Mouse (Mus musculus): ENCODE results near the gene Syt13. TPM values are rescaled to one million over a fixed set of nuclear protein-coding genes. Genes with fewer than 3 reads are reported as not detected.

Gene Syt13
- polyA plus RNA-seq, 1 experiment from 2014 or later, result 31.9 TPM

DNA sequence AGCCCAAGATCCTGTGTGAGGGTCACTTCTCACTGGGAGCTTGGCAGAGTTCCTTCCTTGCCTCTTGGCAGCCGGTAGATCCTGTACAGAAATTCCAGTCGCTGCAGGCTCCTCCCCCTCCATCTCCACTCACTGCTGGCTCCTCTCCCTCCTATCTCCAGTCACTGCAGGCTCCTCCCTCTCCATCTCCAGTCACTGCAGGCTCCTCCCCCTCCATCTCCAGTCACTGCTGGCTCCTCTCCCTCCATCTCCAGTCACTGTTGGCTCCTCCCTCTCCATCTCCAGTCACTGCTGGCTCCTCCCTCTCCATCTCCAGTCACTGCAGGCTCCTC is 31.0 kb upstream of the Syt13 start:
- Histone ChIP-seq H3K27ac (ENCODE audit: low read depth, low read length) (no peak overlapping the region), H3K4me2 (ENCODE audit: low read depth, low read length) (no peak overlapping the region), H3K9ac (replicated peaks; ENCODE audit: low read depth, low read length) (no peak overlapping the region), H3K9me3 (ENCODE audit: control insufficient read depth, low read length) (no peaks in the 10 kb centered on the region), H3K4me1 (ENCODE audit: control insufficient read depth, insufficient read depth, low read length) (no peaks in the 10 kb centered on the region; the same call in 1 of the 2 replicates), H3K27me3 (ENCODE audit: control insufficient read depth, insufficient read depth, low read length) (no peaks in the 10 kb centered on the region), H3K36me3 (ENCODE audit: control insufficient read depth, insufficient read depth, low read length) (no peaks in the 10 kb centered on the region), H3K4me3 (ENCODE audit: low read depth, low read length) (no peak overlapping the region)
- WGBS, result 0% methylated on average over 2 of the region's 2 CpGs
- 0 out of 2 replicates have a peak, but pooled peaks have one; percentile 29 for ATAC-seq (ENCODE audit: low read depth)

DNA sequence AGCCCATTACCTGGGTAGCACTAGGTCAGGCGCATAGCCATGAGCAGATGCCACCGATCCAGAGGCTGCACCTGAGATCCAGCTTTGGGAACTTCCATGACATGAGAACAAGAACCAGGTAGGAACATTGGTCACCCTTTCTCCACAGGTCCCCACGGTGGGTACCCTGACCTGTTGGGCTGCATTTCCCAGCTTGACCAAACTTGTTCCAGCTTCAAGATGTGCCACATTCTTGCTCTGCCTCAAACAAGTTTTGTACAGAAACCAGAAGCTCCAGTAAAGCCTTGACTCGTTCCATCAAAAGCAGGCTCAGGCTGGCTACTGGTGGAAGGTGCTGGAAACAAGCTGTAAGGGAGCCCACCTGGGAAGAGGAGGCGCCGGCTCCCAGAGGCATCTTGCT is 29.9 kb upstream of the Syt13 start:
- no peak overlapping the region for H3K4me3 ChIP-seq (ENCODE audit: low read depth, low read length)
- no peak overlapping the region for H3K9ac ChIP-seq (replicated peaks; ENCODE audit: low read depth, low read length)
- no peak overlapping the region for H3K27ac ChIP-seq (ENCODE audit: low read depth, low read length)
- ATAC-seq (ENCODE audit: low read depth), result no peak
- no peak overlapping the region for H3K4me2 ChIP-seq (ENCODE audit: low read depth, low read length)
- no peaks in the 10 kb centered on the region for H3K9me3 ChIP-seq (ENCODE audit: control insufficient read depth, low read length)
- H3K36me3 ChIP-seq (ENCODE audit: control insufficient read depth, insufficient read depth, low read length), result no peaks in the 10 kb centered on the region
- no peaks in the 10 kb centered on the region; the same call in 1 of the 2 replicates for H3K4me1 ChIP-seq (ENCODE audit: control insufficient read depth, insufficient read depth, low read length)
- 88% methylated on average over 6 of the region's 6 CpGs for WGBS
- H3K27me3 ChIP-seq (ENCODE audit: control insufficient read depth, insufficient read depth, low read length), result no peaks in the 10 kb centered on the region

DNA sequence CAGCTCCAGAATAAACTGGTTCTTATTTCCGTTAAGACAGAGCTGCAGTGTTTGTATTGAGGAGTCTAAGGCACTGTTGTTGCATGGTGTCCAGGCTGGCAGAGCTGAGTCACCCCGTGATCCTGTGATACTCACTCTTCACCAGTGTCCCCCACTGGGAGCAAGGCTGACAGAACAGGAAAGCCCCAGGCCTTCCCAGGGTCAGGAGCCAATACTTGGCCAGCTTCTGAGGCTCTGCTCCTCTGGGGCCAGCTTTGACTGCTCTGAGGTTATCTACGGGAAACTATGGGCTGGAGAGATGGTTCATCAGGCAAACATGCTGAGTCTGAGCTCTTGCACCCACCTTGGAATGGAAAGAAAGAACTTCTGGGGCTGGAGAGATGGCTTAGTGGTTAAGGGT is 28.0 kb upstream of the Syt13 start:
- H3K9ac ChIP-seq (replicated peaks; ENCODE audit: low read depth, low read length), result no peak overlapping the region
- H3K4me3 ChIP-seq (ENCODE audit: low read depth, low read length), result no peak overlapping the region
- WGBS, result 79% methylated on average over 3 of the region's 3 CpGs
- H3K36me3 ChIP-seq (ENCODE audit: control insufficient read depth, insufficient read depth, low read length), result no peaks in the 10 kb centered on the region
- H3K4me1 ChIP-seq (ENCODE audit: control insufficient read depth, insufficient read depth, low read length), result no peaks in the 10 kb centered on the region; the same call in 1 of the 2 replicates
- H3K9me3 ChIP-seq (ENCODE audit: control insufficient read depth, low read length), result no peaks in the 10 kb centered on the region
- H3K27me3 ChIP-seq (ENCODE audit: control insufficient read depth, insufficient read depth, low read length), result no peaks in the 10 kb centered on the region
- ATAC-seq (ENCODE audit: low read depth), result no peak
- H3K27ac ChIP-seq (ENCODE audit: low read depth, low read length), result no peak overlapping the region
- no peak overlapping the region for H3K4me2 ChIP-seq (ENCODE audit: low read depth, low read length)

DNA sequence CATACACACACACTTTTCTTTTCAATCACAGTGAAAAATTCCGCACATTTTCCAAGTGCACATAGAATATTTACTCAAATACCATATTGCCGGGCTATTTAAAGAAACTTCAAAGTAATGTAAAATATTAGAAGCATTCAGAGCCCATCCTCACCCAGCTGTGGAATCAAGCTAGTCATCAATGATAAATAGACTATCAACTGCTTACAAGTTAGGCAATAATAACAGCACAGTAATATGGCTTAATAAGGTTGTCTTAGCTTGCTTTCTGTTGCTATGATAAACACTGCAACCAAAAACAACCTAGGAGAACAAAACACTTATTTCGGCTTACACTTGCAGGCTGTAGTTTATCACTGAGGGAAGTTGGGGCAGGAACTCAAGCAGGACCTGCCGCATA is 22.4 kb upstream of the Syt13 start:
- H3K4me3 ChIP-seq (ENCODE audit: low read depth, low read length), result no peak overlapping the region
- no peak for ATAC-seq (ENCODE audit: low read depth)
- no peak overlapping the region for H3K4me2 ChIP-seq (ENCODE audit: low read depth, low read length)
- WGBS, result 95% methylated on average over 4 of the region's 4 CpGs
- no peaks in the 10 kb centered on the region for H3K27me3 ChIP-seq (ENCODE audit: control insufficient read depth, insufficient read depth, low read length)
- H3K27ac ChIP-seq (ENCODE audit: low read depth, low read length), result no peak overlapping the region
- no peaks in the 10 kb centered on the region for H3K36me3 ChIP-seq (ENCODE audit: control insufficient read depth, insufficient read depth, low read length)
- H3K9ac ChIP-seq (replicated peaks; ENCODE audit: low read depth, low read length), result no peak overlapping the region
- no peaks in the 10 kb centered on the region for H3K4me1 ChIP-seq (ENCODE audit: control insufficient read depth, insufficient read depth, low read length)
- H3K9me3 ChIP-seq (ENCODE audit: control insufficient read depth, low read length), result no peaks in the 10 kb centered on the region

DNA sequence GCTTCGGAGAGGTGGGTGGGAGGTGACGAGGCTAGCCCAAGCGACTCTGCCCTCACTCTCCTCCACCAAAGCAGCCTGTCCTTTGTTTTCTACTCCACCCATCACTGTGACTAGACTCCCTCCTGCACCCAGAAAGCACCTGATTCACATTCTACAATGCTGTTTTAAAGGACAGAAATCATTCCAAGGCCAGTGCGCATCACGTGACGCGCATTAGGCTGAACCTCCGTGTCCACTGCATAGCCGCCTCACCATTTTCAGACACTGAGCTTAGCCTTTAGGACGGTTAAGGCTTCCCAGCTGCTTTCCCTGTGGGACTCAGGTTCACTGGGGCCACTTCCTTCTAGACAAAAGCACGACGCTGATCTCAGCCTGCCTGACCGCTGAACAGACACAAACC is 11.2 kb upstream of the Syt13 start:
- ATAC-seq (ENCODE audit: low read depth), result no peak
- Histone ChIP-seq H3K27ac (ENCODE audit: low read depth, low read length) (no peak overlapping the region), H3K9ac (replicated peaks; ENCODE audit: low read depth, low read length) (no peak overlapping the region), H3K4me3 (ENCODE audit: low read depth, low read length) (no peak overlapping the region), H3K4me1 (ENCODE audit: control insufficient read depth, insufficient read depth, low read length) (peaks cover 3% of the 10 kb centered on the region; the same call in 1 of the 2 replicates), H3K27me3 (ENCODE audit: control insufficient read depth, insufficient read depth, low read length) (no peaks in the 10 kb centered on the region; the same call in 1 of the 2 replicates), H3K9me3 (ENCODE audit: control insufficient read depth, low read length) (no peaks in the 10 kb centered on the region), H3K36me3 (ENCODE audit: control insufficient read depth, insufficient read depth, low read length) (no peaks in the 10 kb centered on the region), H3K4me2 (ENCODE audit: low read depth, low read length) (no peak overlapping the region)
- 73% methylated on average over 13 of the region's 13 CpGs for WGBS

DNA sequence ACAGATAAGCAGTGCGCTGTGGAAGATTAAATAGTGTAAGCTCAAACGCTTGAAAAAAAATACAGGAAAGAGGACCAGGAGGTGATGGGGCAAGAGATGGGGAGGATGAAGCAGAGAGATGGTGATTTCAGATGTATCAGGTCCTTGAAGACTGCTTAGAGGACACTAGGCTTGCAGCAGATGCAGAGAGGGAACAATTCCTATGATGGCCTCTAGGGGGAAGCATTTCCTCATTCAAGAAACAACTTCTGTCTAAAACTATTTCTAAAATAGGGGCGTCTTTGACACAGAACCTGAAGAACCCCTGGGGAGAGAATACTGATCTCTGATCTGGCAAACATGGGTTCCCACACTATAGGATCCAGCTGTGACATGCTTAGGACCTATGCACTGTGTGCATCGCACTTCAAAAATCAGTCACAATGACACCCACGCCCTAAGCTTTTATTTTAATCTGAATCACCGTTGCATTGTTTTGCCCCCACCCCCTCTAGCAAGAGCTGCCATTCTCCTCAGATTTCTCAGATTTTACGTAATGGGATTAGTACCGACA is 10.5 kb upstream of the Syt13 start:
- Histone ChIP-seq H3K27me3 (ENCODE audit: control insufficient read depth, insufficient read depth, low read length) (no peaks in the 10 kb centered on the region), H3K9ac (replicated peaks; ENCODE audit: low read depth, low read length) (no peak overlapping the region), H3K4me3 (ENCODE audit: low read depth, low read length) (no peak overlapping the region), H3K36me3 (ENCODE audit: control insufficient read depth, insufficient read depth, low read length) (no peaks in the 10 kb centered on the region), H3K9me3 (ENCODE audit: control insufficient read depth, low read length) (no peaks in the 10 kb centered on the region), H3K4me1 (ENCODE audit: control insufficient read depth, insufficient read depth, low read length) (peaks cover 3% of the 10 kb centered on the region; the same call in 1 of the 2 replicates), H3K27ac (ENCODE audit: low read depth, low read length) (no peak overlapping the region), H3K4me2 (ENCODE audit: low read depth, low read length) (no peak overlapping the region)
- ATAC-seq (ENCODE audit: low read depth), result peak; percentile 41; the same call in 1 of the 2 replicates
- WGBS, result 30% methylated on average over 8 of the region's 8 CpGs

DNA sequence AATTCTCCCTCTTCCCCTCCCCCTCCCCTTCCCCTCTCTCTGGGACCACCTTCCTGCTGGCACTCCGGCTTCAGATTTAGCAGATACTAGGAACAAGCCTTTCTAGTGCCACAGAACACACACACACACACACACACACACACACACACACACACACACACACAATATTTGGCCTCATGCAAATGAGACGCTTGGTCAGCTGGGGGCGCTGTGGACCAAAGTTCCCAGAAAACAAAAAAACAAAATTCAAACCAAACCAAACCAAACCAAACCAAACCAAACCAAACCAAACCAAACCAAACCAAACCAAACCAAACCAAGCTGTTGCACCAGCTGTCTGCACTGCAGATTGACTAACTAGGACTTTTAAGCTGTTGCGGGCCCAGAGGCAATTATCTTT is 4.5 kb upstream of the Syt13 start:
- Histone ChIP-seq H3K4me2 (ENCODE audit: low read depth, low read length) (no peak overlapping the region), H3K27me3 (ENCODE audit: control insufficient read depth, insufficient read depth, low read length) (peaks cover 8% of the 10 kb centered on the region), H3K4me3 (ENCODE audit: low read depth, low read length) (no peak overlapping the region), H3K27ac (ENCODE audit: low read depth, low read length) (no peak overlapping the region), H3K36me3 (ENCODE audit: control insufficient read depth, insufficient read depth, low read length) (no peaks in the 10 kb centered on the region), H3K9me3 (ENCODE audit: control insufficient read depth, low read length) (no peaks in the 10 kb centered on the region), H3K9ac (replicated peaks; ENCODE audit: low read depth, low read length) (no peak overlapping the region), H3K4me1 (ENCODE audit: control insufficient read depth, insufficient read depth, low read length) (peaks cover 9% of the 10 kb centered on the region)
- ATAC-seq (ENCODE audit: low read depth), result no peak
- WGBS, result 74% methylated on average over 4 of the region's 4 CpGs

DNA sequence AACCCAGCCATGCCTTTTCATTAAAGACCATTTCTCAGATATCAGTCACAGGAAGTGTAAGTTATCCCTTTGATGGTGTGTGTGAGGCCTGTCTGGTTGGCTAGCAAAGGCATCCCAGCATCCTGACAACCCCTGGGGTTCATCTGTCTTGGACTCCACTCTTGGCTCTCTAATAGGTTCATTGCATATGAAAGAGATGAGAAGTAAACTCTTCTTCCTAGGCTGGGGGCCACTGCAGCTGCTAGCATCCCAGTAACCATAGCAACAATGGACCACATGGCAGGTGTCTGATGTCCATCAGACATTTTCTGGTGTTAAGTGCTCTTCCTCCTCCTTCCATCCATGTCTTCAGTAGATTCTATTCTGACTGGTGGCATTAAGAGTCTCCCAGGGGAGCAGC is 2.6 kb upstream of the Syt13 start:
- peaks cover 8% of the 10 kb centered on the region for H3K27me3 ChIP-seq (ENCODE audit: control insufficient read depth, insufficient read depth, low read length)
- no peaks in the 10 kb centered on the region for H3K36me3 ChIP-seq (ENCODE audit: control insufficient read depth, insufficient read depth, low read length)
- H3K9me3 ChIP-seq (ENCODE audit: control insufficient read depth, low read length), result no peaks in the 10 kb centered on the region
- no peak overlapping the region for H3K4me2 ChIP-seq (ENCODE audit: low read depth, low read length)
- no peak overlapping the region for H3K4me3 ChIP-seq (ENCODE audit: low read depth, low read length)
- H3K27ac ChIP-seq (ENCODE audit: low read depth, low read length), result no peak overlapping the region
- peaks cover 22% of the 10 kb centered on the region for H3K4me1 ChIP-seq (ENCODE audit: control insufficient read depth, insufficient read depth, low read length)
- ATAC-seq (ENCODE audit: low read depth), result no peak
- no peak overlapping the region for H3K9ac ChIP-seq (replicated peaks; ENCODE audit: low read depth, low read length)

DNA sequence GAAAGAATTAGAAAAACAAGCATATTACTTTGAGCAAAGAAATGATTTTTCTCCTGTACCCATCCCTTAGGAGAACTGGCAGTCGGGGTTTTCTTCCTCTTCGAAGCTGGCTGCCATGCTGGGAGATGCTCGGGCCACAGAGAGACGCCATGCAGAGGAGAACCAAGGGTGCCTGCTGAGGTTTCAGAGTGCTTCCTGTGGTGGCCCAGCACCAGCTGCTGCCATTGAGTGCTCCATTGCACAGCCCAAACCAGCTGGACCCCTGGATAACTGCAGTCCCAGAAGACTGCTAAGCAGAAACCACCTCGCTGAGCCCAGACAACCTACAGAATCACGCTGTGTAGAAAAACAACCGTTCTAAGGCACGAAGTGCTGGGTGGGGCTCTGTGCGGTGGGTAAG is 1.6 kb upstream of the Syt13 start:
- no peaks in the 10 kb centered on the region for H3K36me3 ChIP-seq (ENCODE audit: control insufficient read depth, insufficient read depth, low read length)
- no peak overlapping the region for H3K4me3 ChIP-seq (ENCODE audit: low read depth, low read length)
- 12% methylated on average over 9 of the region's 9 CpGs for WGBS
- no peak for ATAC-seq (ENCODE audit: low read depth)
- peaks cover 8% of the 10 kb centered on the region for H3K27me3 ChIP-seq (ENCODE audit: control insufficient read depth, insufficient read depth, low read length)
- H3K9me3 ChIP-seq (ENCODE audit: control insufficient read depth, low read length), result no peaks in the 10 kb centered on the region
- peaks cover 27% of the 10 kb centered on the region for H3K4me1 ChIP-seq (ENCODE audit: control insufficient read depth, insufficient read depth, low read length)
- H3K9ac ChIP-seq (replicated peaks; ENCODE audit: low read depth, low read length), result no peak overlapping the region
- H3K27ac ChIP-seq (ENCODE audit: low read depth, low read length), result no peak overlapping the region
- H3K4me2 ChIP-seq (ENCODE audit: low read depth, low read length), result no peak overlapping the region; the same call in 1 of the 2 replicates

Data from neural tube, embryonic 14.5 days (tissue).